Mouse (Mus musculus) layer of hippocampus, postnatal 36 days (tissue): ENCODE measurements around the gene Sema4a. TPM values are rescaled to one million over a fixed set of nuclear protein-coding genes. Genes with fewer than 3 reads are reported as not detected.
A peak's percentile ranks its signal among the peaks of the same experiment; 100 is the strongest.
"Not testable (repeated sequence)": the region's sequence is repeated elsewhere in the genome, so short reads cannot be mapped to it uniquely, and the experiment has no call there.

ENCODE experiments used
- DNase-seq, 2 experiments: peaks; one replicate each; pipeline ENCODE4 v3.0.0; 2022
- total RNA-seq, 2 experiments: library from RNA; stranded (reverse); gene quantifications; 2 replicates each; pipeline ENCODE4 v1.2.3; 2021

Sema4a gene
- total RNA-seq, 2 experiments from 2014 or later, result 34.1 to 36.8 TPM

DNA sequence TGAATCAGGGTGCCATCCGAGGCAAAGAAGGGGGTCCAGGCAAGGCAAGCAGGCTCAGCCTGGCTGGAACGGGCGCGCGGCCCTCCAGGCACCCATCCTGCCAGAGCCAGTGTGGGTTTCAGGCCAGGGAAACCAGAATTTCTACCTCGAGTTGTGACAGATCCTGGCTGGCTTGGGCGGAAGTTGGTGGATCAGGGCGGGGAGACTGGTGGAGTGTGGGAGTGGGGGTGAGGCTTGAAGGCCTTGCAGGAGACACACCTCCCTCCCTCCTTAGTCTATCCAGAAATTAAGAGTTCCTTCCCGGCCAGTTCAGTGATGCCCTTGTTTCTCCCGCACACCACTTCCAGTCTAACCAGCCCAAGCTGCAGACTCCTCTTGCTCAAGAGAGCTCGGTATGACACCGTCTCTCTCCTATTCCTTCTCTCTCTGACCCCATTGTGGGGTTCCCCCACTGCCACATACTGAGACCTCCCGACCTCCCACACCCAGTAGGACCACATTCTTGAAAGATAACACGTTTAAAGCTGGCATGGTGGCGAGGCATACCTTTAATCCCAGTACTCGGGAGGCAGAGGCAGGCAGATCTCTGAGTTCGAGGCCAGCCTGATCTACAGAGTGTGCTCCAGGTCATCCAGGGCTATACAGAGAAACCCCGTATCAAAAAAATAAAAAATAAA lies 5.3 kb downstream of the Sema4a start:
- no peak for DNase-seq

DNA sequence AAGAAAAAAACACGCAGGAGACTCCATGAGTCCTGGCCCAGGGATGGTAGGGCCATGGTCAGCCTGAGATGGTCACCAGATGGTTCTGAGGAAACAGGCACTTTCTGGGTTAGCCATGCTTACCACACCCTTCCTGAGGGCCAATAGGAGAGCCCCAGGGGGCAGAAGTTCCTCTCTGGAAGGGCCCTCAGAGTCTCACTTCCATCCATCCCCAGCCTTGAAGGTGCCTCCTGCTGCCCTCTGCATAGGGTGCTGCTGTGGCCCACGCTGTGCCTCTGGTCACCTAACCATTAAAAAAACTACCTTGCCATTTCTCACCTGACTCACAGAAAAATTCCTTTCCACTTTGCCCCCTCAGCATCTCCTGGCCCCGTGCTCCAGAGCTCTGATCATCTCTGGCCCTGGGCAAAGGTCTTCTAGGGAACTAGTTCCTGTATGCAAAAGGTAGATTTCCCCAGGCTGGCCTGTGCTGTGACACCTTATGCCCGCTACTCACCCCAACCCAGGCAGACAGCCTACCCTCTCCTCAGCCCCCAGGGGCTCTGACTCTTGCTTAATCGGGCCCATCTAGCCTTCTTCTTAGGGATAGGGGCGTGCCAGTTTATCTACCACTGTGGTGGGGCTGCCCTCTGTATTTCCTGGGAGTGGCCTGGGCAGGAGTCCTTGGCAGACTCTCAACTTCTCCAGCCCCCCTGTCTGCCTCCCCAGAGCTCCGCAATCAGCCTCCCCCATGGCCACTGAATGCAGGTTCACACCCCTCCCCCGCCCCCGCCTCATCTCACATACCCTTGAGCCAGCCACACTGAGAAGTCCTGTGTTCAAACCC lies 6.0 kb downstream of the Sema4a start:
- DNase-seq, result no peak

DNA sequence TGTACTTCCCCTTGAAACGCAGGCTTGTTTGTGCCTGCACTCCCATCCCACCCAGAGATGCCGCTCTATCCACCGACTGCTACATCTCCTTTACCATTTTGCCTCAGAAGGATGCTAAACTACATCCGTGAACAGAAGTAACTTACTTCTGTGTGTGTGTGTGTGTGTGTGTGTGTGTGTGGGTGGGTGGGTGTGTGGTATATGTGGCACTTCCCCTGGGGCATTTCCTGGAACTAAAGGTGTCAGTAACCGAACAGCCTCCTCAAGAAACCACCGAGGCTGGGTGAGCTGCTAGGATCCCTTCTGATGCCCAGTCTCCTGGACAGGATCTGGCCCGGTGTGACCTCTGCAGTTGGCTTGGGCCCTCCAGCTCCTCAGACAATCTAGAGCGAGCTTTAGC lies 7.0 kb downstream of the Sema4a start:
- no peak for DNase-seq

DNA sequence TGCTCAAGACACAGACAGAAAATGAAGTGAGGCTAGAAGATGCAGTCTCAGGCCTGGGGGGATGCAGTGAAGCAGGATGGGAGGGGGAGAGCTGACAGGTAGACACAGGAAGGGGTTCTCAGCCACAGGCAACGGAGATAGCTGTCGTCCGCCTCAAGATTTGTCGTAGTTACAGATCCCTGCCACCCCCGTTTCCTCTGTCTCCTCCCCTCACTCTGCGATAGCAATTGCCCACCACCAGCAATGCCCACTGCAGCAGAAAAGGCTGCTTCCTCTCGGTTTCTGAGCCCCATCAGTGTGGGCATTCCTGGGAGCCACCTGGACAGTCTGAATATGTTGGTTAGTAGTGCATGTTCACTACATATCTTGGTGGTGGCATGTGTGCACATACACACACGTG lies 7.6 kb downstream of the Sema4a start:
- no peak for DNase-seq

DNA sequence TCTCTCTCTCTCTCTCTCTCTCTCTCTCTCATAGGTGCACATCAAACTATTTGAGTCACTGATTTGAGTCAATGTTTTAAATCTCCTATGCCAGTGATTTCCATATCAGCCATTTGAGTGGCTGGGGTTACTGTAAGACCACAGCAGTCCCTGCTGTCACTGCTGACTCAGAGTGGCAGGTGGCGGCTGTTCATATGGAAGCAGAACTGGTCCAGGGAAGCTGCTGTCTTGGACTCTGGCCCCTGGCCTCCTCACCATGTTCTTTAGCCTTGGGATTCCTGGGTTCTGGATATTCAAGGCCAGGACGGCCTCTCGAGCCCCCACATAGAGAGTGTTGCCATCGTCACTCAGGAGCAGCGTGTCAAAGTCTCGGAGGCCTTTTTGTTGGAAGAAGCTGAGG lies 8.3 kb downstream of the Sema4a start:
- no peak for DNase-seq

DNA sequence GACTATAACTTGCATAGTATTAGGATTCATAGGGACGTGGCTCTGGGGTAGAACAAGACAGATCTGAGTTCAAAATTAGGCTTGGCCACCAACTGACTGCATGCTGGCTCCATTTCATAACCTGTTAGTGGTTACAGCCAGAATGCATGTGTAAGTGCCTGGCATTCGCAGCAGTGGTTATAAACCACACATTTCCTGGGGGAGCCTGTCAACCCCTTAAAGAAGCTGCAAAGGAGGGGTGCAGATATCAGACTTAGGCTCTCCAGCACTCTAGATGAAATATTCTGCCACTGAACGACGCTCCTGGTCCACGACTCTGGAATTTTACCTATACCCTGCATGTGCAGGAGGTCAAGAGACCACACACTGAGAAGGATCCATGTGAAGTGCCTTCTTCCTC lies 8.7 kb downstream of the Sema4a start:
- DNase-seq, result no peak

DNA sequence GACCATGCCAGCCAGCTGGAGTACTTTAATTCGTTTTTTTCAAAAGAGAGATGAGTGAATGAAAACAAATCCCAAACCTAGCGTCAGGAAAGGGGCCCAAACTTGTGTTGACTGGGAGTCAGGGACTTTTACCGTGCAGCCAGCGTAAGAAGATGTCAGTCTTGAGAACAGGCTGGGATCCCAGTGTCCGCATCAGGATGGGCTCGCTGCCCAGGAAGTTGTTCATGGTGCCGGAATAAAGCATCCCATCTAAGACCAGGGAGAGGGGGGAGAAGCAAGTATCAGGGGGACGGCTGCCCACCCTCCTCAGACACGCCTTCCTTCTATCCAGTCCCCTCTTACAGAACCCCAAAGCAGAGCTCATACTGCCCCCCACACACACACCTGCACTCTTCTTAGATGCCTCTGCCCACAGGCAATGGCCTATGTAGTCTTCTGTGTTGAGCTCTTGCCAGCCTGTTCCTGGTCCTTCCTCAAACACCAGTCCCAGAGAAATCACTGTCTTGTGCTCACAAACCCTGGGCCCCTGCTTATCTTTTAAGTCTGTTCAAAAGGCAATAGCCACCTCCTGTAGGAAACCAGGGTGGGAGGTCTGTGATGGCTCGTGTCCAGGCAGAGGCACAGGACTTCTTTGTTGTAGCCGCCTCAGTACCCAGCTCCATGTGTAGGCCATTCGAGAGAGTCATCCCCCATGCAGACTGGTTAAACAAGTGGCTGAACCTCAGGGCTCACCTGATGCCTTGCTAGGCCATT lies 10.4 kb downstream of the Sema4a start:
- no peak for DNase-seq

DNA sequence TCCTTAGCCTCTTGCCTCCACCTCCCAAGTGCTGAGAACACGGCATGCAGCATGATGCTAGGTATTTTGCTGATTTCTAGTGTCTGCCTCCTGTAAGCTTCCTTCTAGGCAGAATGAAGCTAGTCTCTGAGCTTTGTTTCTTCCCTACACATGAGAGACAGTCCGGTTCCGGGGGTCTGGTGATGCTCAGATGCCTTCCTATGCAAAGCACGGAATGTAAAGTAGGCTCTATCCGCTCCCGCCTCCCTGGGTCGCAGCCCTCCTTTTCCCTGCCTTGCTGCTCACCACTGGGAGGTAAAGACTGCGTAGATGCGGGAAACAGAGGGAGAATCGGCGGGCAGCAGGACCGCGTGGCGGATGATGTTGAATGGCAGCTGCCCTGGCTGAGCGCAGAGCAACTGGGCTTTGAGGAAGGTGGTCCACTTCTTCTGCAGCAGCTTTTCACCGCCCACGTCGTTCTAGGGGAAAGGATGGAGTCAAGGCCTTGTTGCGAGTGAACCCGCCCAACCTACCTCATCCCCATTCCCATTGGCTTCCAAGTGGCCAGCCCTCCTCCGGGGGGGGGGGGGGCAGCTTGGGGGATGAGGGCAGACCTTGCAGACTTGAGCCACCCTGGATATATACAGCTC lies 11.5 kb downstream of the Sema4a start:
- no peak for DNase-seq

DNA sequence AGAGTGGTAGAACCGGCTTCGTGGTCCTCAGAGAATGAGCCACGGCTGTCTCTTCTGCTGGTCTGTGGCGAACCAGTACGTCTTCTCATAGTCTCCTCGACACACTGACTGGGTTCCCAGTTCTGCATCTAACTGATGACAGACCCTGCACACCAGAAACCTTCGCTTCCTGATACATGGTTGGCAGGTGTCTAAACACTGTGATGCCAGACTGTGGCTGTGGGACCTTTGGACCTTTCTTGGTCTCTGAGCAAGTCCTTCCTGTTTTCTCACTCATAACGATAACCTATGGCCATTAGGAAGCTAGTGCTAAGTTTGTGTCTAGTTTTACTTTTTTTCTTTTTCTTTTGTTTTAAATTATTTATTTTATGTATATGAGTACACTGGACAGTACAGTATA lies 12.5 kb downstream of the Sema4a start:
- no peak for DNase-seq

DNA sequence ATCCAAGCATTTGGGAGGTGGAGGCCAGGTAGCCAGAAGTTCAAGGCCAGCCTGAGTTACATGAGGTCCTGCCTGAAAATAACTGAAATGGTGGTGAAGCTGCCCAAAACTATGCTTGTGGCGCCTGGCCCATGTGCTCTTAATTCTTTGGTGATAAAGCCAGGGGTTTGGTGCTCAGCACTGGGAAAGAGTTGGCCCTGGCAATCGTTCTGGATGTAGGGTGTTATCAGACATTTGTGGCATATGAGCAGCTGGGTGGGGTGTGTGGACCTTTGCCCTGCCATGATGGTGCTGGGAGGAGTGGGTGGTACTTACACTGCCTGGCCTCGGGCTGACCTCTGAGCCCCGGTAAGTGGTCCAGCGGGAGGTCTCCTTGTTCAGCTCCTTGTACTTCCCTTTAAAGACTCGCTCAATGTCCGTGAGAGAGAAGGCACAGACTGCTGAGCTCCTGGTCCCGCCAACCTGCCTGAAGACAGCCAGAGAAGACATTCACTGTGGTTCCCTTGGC lies 13.3 kb downstream of the Sema4a start:
- DNase-seq, result no peak

DNA sequence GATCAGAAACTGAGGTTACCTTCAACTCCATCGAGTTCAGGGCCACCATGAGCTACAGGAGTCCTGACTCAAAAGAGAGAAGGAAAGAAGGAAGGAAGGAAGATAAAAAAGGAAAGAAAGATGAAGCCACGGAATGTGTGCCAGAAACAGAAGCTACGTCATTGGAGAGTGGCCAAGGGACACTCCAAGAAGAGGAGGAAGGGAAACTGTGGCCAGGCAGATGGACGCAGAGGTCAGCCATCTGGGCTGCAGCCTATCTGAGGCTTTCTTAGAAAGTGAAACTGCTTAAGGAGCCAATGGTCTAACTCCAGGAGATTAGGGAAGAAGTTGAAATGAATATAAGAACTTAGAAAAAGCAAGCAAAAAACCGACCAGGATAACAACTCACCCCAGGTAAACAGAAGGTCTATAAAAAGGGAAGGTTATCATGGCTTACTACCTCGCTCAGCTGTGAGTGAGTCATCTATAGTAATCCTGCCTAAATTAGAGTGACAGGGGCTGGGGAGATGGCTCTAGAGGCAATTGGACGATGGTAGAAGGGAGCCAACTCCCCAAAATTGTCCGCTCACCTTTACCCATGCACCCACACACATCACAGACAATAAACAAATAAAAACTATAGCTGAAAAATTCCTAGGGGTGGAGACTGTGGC lies 14.4 kb downstream of the Sema4a start:
- DNase-seq, result no peak

DNA sequence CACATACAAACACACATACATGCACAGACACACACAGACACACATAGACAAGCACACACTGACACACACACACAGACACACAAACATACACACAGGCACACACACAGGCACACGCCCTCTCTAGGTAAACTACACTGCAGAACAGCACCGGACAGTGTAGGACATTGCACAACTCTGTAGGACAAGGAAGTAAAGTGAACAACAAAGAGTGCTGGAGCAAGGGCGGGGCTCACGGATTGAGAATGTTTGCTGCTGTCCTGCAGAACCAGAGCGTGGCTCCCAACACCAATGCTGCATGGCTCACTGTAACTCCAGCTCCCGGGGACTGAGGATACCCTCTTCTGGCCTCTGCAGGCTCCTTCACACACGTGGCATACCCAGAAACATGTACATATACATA lies 18.1 kb downstream of the Sema4a start:
- DNase-seq, result no peak

DNA sequence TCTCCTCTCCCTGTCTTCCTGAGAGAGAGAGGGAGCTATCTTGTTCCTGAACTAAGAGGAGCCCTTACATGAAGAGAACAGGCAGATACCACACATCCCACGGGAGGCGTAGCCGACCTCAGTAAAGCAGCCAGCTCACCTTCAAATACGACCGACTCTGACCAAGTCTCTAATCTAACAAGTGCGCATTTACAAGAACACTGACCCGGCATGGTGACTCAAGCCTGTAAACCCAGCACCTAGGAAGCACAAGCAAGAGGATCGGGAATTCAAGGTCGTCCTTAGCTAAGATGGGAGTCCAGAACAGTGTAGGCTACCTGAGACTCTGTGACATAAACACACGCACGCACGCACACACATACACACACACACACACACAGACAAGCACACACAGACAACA lies 18.5 kb downstream of the Sema4a start:
- no peak for DNase-seq

DNA sequence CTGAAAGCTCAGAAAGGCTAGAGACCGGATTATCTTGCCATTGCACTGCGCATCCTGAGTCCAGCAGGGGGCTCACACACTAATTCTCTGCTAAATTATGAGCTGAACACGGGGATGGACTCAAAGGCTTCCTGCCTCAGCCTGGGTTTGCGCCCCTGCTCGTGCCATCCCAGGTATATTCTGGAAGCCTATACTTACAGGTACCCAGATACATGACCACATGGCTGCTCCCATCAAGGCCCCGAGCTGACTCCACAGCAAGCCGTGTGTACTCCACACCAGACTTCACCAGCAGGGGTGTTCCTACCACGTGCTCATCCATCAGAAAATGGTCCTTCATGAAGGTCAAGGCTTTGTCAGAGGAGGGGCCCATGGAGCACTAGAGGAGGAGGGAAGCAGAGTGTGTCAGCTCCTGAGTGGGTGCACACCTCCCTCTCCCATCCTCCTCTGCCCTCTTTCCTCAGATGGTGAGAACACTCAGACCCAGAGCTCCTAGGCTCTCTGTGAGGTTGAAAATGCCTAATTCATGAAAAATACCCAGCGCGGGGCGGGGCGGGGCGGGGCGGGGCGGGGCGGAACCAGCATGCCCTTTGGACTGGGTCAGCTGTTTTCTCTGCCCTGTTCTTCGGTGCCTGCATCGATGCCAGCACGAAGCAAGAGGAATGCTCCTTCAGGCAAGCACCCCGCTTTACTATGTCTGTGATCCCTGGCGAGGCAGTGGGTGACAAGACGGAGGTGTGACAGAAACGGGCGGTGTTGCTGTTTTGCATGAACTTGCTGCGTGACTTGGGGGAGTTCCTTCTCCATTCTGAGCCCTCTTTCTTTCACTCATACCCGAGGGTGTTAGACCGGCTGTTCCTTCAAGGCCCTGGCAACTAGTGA lies 20.2 kb downstream of the Sema4a start:
- peak in 1 of 2 experiments; percentile 34 for DNase-seq

DNA sequence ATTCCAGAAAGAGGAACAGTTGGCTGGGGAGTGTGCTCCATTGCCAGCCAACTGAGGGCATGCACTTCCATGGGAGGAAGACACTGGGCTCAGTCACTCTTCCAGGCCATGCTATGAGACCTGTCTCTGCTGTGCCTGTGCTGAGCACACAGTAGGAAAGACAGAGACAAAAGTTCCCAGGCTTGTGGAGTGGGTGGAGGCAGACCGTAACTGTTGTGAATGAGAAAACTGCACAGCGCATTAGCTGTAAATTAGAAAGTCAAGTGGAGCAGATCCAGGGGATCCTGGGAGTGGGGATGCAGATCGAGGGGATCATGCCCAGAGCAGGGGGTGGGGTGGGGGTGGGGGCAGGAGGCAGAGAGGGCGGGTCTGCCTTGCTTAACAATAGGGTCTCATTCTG lies 21.4 kb downstream of the Sema4a start:
- DNase-seq, result no peak

DNA sequence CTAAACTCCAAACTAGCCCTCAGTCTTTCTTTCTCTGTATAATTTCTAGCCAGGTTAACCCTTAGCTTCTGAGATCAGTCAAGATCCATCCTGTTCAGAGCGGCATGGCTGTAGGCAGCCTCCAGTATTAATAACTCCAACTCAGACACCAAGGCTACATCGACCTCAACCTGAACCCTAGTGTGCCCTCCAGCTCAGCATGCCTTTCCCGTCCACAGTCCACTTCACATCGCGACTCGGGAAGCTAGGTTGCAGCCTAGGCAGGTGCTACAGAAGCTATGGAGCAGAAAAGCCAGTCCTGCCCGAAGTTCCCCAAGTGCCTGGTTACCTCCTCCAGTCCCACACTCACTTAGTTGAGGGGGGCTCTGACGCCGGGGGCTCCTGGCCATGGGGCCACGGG lies 23.5 kb downstream of the Sema4a start:
- no peak for DNase-seq

DNA sequence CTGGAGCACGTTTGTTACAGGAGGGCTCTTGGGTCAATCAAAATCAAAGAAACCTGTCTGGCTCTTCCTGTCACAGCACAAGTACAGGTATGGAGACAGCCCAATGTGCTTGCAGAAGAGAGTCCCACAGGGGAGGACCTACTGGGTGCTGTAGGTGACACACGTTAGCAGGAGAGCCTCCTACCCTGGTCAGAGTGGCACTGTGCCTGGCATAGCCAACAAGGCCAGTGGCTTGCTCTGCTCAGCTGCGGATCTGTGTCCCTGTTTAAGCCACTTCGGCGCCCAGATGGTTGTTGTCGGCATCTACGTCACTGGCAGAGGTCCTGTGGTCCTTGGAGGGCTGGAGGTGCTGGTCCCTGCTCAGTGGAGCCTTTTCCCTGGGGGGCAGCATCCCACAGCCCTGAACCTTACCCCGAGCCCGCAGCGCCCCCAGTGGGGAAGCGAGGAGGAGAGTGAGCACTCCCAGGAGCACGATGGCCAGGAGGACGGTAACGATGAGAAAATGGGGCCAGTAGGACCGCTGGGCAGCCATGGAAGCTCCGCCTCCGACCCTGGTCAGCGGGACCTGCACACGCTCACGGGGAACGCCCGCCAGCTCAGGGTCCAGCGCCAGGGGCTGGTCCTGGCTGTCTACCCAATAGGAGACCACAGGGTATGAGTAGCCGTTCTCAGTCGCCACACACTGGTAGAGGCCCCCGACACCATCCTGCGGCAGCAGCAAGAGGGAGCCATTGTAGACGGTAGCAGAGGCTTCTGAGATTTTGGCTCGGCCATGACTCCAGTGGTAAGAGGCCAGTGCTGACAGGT lies 24.4 kb downstream of the Sema4a start:
- peak; percentile 51 to 54 for DNase-seq

DNA sequence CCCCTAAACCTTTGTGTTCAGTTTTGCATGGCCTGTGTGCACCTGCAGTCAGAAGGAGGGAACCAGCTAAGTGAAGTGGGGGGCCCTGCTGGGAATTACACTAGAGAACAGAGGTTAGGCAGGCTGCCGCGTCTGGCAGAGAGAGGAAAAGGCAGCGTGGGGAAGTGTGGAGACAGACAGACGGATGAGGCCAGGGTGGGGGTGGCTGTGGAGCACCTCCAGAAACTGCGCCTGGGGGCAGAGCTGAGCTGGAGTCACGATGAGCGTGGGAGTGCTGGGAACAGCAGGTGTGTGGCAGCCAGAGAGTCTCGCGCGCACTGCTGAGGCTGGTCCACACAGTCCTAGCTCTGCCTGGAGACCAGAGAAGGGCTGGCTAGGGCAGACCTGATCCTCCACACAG lies 25.5 kb downstream of the Sema4a start:
- peak; percentile 65 to 78 for DNase-seq

DNA sequence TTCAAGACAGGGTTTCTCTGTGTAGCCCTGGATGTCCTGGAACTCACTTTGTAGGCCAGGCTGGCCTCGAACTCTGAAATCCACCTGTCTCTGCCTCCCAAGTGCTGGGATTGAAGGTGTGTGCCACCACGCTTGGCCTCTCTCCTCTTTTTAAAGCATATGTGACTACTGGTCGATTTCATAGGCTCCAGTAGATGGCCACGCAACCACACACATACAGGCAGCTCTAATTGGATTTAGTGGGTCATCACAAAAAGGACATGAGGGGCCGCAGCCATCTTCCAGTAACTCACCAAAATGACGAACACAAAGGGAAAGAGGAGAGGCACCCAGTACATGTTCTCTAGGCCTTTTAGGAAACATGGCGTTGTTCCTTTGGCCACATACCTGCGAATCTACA lies 32.3 kb downstream of the Sema4a start:
- DNase-seq, result not testable (repeated sequence)

DNA sequence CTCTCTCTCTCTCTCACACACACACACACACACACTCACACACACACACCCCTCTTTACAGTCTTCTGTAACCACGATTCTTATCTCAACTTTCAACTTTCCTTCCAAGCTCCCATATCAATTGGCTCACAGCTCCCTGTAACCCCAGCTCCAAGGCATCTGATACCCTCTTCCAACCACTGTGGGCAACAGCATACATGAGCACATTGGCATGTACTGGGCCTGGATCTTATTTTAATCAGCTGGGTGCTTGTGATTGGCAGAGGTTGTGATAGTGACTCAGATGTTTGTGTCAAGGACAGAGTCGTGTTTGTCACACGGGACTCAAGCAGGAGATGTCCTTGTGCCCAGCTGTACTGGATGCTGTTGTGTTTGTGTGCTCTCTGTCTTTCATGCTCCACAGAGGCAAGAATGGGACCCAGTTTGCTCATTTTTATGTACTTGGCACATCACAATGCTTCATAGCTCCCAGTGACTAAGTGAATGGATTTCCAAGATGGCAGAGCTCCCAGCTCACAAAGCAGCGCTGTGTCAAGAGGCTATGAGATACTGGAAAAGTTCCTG lies 33.6 kb downstream of the Sema4a start:
- no peak for DNase-seq
